Mouse (Mus musculus) CH12F3 (cell line): ENCODE data around the gene Prrt2.

Source experiments
- in situ Hi-C: fragments of 300-500 bp; cut with MboI; formaldehyde crosslinking; loops from 2 replicates; pipeline ENCODE4 v1.14.3; 2020; ENCODE audit warnings: low sequenced_read_pairs

Gene Prrt2

GRCm38 (mm10) chr7:127020901-127021562, at the start of gene Prrt2, which contains the start of gene Gm42742:
TSS of gene Prrt2 (minus strand) at chr7:127021211.
TSS of gene Gm42742 (minus strand) at chr7:127021097.
- in situ Hi-C loops = no loop called here

GRCm38 (mm10) chr7:127066317-127066716, 45.3 kb upstream of the Prrt2 start:
- in situ Hi-C loops = no loop called here

GRCm38 (mm10) chr7:127065538-127065937, 44.5 kb upstream of the Prrt2 start:
- in situ Hi-C loops = no loop called here

GRCm38 (mm10) chr7:127055026-127055585, 34.1 kb upstream of the Prrt2 start:
- in situ Hi-C loops = no loop called here

GRCm38 (mm10) chr7:127041851-127042672, 21.1 kb upstream of the Prrt2 start, which contains the start of gene Kif22:
TSS of gene Kif22 (minus strand) at chr7:127042471.
- in situ Hi-C loops = no loop called here

- in situ Hi-C loops = no loop called here
Measured at GRCm38 (mm10) chr7:127031244-127031643, 10.2 kb upstream of the Prrt2 start.

GRCm38 (mm10) chr7:127030172-127030571, 9.2 kb upstream of the Prrt2 start:
- in situ Hi-C loops = no loop called here

GRCm38 (mm10) chr7:127027885-127028284, 6.9 kb upstream of the Prrt2 start:
- in situ Hi-C loops = no loop called here

GRCm38 (mm10) chr7:127026984-127027726, 6.1 kb upstream of the Prrt2 start, which contains the start of gene Maz:
TSS of gene Maz (minus strand) at chr7:127027037.
- in situ Hi-C loops = no loop called here

- in situ Hi-C loops = no loop called here
Measured at GRCm38 (mm10) chr7:127026616-127026983, 5.6 kb upstream of the Prrt2 start.

GRCm38 (mm10) chr7:127026161-127026600, 5.2 kb upstream of the Prrt2 start:
- in situ Hi-C loops = no loop called here

GRCm38 (mm10) chr7:127025556-127026160, 4.6 kb upstream of the Prrt2 start:
- in situ Hi-C loops = no loop called here

GRCm38 (mm10) chr7:127024755-127025555, 3.9 kb upstream of the Prrt2 start:
- in situ Hi-C loops = no loop called here

- in situ Hi-C loops = no loop called here
Measured at GRCm38 (mm10) chr7:127023896-127024690, 3.1 kb upstream of the Prrt2 start.

- in situ Hi-C loops = no loop called here
Measured at GRCm38 (mm10) chr7:127023272-127023691, 2.3 kb upstream of the Prrt2 start.

GRCm38 (mm10) chr7:127022528-127023271, 1.7 kb upstream of the Prrt2 start:
- in situ Hi-C loops = no loop called here

- in situ Hi-C loops = no loop called here
Measured at GRCm38 (mm10) chr7:127021563-127022527, 834 bp upstream of the Prrt2 start.
